Mouse (Mus musculus) MEL (cell line): ENCODE results near the gene Elk3.

ENCODE experiments used
- BHLHE40 ChIP-seq: IDR thresholded peaks from 2 replicates; pipeline ENCODE4 v1.6.1; 2012; ENCODE audit warnings: low read depth, mild to moderate bottlenecking, inconsistent platforms, low read length, improper control_type of control experiment, borderline replicate concordance
- CHD1 ChIP-seq: IDR thresholded peaks from 2 replicates; pipeline ENCODE4 v1.6.1; 2012; ENCODE audit warnings: low read depth, mild to moderate bottlenecking, inconsistent platforms, low read length, improper control_type of control experiment
- CTCF ChIP-seq, 3 experiments: IDR thresholded peaks in 2 of 3; conservative IDR thresholded peaks in 1 of 3; 2 replicates each; pipeline ENCODE4 v1.5.1; 2011 to 2012; ENCODE audit warnings: low read length in 3 of 3, low read depth in 2 of 3, mild to moderate bottlenecking in 2 of 3, improper control_type of control experiment in 1 of 3, inconsistent platforms in 1 of 3, mixed read lengths in 1 of 3, moderate library complexity in 1 of 3; ENCODE audit not compliant: control insufficient read depth in 1 of 3, insufficient read depth in 1 of 3, poor library complexity in 1 of 3, severe bottlenecking in 1 of 3
- EP300 ChIP-seq, 2 experiments: IDR thresholded peaks; 2 replicates each; pipeline ENCODE4 v1.6.1; 2011; ENCODE audit warnings: improper control_type of control experiment in 2 of 2, low read length in 2 of 2, low read depth in 1 of 2, mild to moderate bottlenecking in 1 of 2
- GABPA ChIP-seq: IDR thresholded peaks from 2 replicates; pipeline ENCODE4 v1.6.1; 2012; ENCODE audit warnings: low read depth, mild to moderate bottlenecking, inconsistent platforms, low read length, improper control_type of control experiment, moderate library complexity
- HCFC1 ChIP-seq: IDR thresholded peaks from 2 replicates; pipeline ENCODE4 v1.6.1; 2012; ENCODE audit warnings: low read depth, mild to moderate bottlenecking, inconsistent platforms, low read length, improper control_type of control experiment, moderate library complexity
- JUND ChIP-seq: IDR thresholded peaks from 2 replicates; pipeline ENCODE4 v1.6.1; 2011; ENCODE audit warnings: low read depth, mild to moderate bottlenecking, improper control_type of control experiment, low read length
- KAT2A ChIP-seq: conservative IDR thresholded peaks from 2 replicates; pipeline ENCODE4 v1.6.1; 2012; ENCODE audit warnings: low read depth, low read length, improper control_type of control experiment, inconsistent platforms
- MAFK ChIP-seq: IDR thresholded peaks from 2 replicates; pipeline ENCODE4 v1.6.1; 2011; ENCODE audit warnings: low read depth, mild to moderate bottlenecking, low read length, improper control_type of control experiment, borderline replicate concordance
- MAZ ChIP-seq: IDR thresholded peaks from 2 replicates; pipeline ENCODE4 v1.6.1; 2012; ENCODE audit warnings: low read depth, mild to moderate bottlenecking, inconsistent platforms, low read length, improper control_type of control experiment
- POLR2A ChIP-seq, 2 experiments: IDR thresholded peaks; 2 replicates each; pipeline ENCODE4 v1.6.1; 2011 to 2012; ENCODE audit warnings: low read length in 2 of 2, mild to moderate bottlenecking in 2 of 2, control low read depth in 1 of 2, improper control_type of control experiment in 1 of 2, low read depth in 1 of 2, moderate library complexity in 1 of 2; ENCODE audit not compliant: control insufficient read depth in 1 of 2, insufficient read depth in 1 of 2, poor library complexity in 1 of 2
- TCF12 ChIP-seq: IDR thresholded peaks from 2 replicates; pipeline ENCODE4 v1.6.1; 2014; ENCODE audit warnings: low read depth, mild to moderate bottlenecking, inconsistent platforms, low read length, improper control_type of control experiment, moderate library complexity

GRCm38 (mm10) chr10:93310721-93311411 lies at the start of gene Elk3:
- TF ChIP-seq CTCF (IDR thresholded peaks at IDR 0.05 in 2 of 3, conservative IDR thresholded peaks at IDR 0.05 in 1 of 3; ENCODE audit: control insufficient read depth in 1 of 3, insufficient read depth in 1 of 3, low read depth in 2 of 3, low read length in 3 of 3, poor library complexity in 1 of 3, severe bottlenecking in 1 of 3) = no peak
- no peak for TF ChIP-seq GABPA
- no peak for TF ChIP-seq MAZ
- TF ChIP-seq EP300 (IDR thresholded peaks at IDR 0.05; ENCODE audit: low read depth in 1 of 2, low read length in 2 of 2) = no peak
- TF ChIP-seq HCFC1 = no peak
- TF ChIP-seq CHD1 = no peak
- TF ChIP-seq POLR2A (IDR thresholded peaks at IDR 0.05; ENCODE audit: control insufficient read depth in 1 of 2, insufficient read depth in 1 of 2, low read depth in 1 of 2, low read length in 2 of 2, poor library complexity in 1 of 2) = no peak
- TF ChIP-seq JUND = no peak
- TF ChIP-seq TCF12 = no peak
- TF ChIP-seq MAFK = no peak
- no peak for TF ChIP-seq BHLHE40
- no peak for TF ChIP-seq KAT2A
